Mouse (Mus musculus) kidney, adult 18-20 months (tissue): ENCODE results near the gene Diaph3.
"Not testable (repeated sequence)": the region's sequence is repeated elsewhere in the genome, so short reads cannot be mapped to it uniquely, and the experiment has no call there.

Source experiments
- DNase-seq: peaks from one replicate; pipeline ENCODE4 v3.0.0; 2021

Gene Diaph3

GRCm38 (mm10) chr14:87140963-87141486 is at the start of gene Diaph3:
Diaph3 (minus strand) TSS chr14:87141235.
- peak; percentile 94 for DNase-seq

- DNase-seq = no peak
Measured at GRCm38 (mm10) chr14:87190685-87191084, 49.6 kb upstream of the Diaph3 start.

DNA sequence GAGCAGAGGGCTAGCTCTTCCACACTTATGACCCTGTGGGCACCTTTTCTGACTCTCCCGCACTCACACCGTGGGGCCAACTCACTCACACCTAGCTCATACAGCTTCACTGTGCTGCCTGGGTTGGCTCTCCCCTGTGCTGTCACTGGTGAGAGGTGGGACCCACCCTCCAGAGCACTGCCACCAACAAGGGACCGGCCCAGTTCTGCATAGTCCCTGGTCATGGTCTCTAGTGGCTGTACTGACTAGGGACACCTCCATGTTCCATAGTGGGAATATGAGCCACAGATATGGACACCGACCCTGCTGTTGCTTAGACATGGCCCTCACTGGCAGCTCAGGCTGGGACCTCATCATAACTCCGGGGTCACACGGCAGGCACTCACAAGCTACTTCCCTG is 30.5 kb upstream of the Diaph3 start:
- no peak for DNase-seq

DNA sequence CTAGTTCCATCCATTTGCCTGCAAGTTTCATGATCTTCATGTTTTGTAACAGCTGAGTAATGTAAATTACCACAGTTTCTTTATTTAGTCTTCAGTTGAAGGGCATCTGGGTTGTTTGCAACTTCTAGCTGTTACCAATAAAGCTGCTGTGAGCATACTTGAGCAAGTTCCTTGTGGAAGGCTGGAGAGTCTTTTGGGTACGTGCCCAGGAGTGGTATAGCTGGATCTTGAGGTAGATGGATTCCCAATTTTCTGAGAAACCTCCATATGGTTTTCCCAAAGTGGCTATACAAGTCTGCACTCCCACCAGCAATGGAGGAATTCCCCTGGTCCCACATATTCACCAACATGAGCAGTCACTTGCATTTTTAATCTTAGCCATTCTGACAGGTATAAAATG is 28.1 kb upstream of the Diaph3 start:
- no peak for DNase-seq

DNA sequence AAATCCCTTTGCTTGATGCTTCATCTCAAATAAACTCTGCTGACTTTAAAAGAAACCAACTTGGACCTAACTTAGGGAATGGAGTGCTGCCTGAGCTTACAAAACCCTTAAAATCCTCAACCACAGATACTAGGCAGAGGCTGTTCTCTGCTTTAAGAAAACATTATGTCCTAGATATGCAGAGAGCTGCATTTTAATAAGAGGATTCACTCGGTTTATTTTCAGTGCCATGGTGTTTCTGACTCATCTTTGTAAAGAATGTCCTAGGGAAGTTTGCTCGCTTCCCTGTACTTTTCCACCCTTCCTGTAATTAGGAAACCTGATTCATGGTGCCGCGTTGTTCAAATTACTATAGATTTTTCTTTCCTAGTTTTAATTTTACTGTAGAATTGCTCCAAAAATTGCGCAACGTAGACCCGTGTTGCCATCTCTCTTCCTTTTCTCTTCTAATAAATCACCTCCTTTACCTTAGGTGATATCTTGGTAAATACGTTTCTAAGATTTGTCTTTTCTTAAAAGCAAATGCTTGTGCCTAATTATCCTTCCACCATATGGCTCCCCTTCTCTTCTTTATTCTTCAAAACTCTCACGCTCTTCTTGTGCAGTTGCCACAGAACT is 14.7 kb upstream of the Diaph3 start:
- no peak for DNase-seq

DNA sequence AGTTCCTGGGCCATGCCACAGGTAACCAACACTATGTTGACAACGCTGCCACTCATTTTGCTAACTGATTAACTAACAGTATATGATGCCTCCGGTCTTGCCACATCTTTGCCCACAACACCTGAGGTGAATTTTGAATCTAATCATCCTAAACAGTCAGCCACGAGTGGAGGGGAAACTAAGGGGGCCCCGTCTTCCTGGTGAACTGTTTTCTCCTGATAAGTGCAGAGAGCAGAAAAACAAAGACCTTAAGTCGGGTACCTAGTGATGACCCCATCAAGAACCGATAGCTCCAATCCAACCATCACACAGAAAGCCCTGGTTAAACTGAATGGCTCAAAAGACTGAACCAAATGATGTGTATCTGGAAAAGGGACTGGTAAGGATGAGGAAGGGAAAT is 8.6 kb upstream of the Diaph3 start:
- DNase-seq = no peak

DNA sequence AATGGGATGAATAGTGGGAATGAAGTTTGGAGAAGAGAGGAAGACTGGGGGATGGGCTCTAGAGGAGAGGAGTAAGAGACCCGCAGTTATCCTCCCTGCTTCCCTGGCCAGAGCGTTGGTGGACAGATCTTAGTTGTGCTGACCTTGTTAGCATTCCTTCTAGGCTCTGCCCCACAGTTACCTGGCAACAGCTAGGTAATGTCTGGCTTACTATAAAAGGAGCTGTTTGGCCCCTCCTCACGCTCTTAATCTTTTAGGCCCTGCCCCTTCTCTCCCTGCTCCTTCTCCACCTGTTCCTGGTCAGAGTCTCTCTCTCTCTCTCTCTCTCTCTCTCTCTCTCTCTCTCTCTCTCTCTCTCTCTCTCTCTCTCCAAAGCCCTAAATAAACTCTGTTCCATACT is 5.7 kb upstream of the Diaph3 start:
- DNase-seq = no peak

DNA sequence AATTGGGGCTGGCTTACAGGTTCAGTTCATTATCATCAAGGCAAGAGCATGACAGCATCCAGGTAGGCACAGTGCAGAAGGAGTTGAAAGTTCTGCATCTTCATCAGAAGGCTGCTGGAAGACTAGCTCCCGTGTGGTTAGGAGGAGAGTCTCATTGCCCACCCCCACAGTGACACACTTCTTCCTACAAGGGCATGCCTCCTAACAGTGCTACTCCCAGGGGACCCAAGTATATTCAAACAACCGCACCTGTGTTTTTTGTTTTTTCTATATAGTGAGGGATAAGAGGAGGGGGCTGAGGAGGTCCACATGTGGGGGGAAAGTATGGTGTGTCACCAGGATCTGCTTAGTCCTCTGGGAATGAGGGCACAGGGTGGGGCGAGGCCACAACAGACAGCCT is 4.3 kb upstream of the Diaph3 start:
- DNase-seq = no peak

- peak; percentile 11 for DNase-seq
Measured at GRCm38 (mm10) chr14:87141777-87142176, 742 bp upstream of the Diaph3 start.

DNA sequence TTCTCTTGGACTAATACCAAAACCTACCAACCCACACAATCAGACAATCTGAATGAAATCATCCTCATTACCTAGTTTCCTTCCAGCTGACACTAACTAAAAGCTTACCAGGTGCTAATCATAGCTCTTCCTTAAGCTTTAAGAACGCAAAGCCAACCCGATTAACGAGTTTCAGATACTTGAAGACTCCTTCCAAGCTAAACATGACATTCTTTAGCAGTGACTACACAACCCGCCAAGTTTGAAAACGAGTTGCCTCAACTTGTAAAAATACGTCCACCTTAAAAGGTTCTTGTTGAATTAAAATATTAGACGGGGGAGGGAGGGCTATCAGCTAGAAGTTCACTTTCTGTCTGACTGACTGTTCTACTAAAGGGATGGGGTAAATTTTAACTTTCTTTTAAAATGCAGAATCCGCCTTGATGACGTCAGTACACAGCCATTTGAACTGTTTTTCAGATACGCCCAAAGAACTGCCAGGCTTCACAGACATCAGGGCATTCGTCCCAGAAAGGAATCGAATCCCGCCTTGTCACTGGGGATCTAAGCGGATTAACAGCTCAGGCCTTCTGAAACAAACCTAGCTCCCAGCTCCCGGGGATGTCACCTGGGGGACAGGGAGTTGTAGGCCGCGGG is 590 bp downstream of the Diaph3 start:
- no peak for DNase-seq

DNA sequence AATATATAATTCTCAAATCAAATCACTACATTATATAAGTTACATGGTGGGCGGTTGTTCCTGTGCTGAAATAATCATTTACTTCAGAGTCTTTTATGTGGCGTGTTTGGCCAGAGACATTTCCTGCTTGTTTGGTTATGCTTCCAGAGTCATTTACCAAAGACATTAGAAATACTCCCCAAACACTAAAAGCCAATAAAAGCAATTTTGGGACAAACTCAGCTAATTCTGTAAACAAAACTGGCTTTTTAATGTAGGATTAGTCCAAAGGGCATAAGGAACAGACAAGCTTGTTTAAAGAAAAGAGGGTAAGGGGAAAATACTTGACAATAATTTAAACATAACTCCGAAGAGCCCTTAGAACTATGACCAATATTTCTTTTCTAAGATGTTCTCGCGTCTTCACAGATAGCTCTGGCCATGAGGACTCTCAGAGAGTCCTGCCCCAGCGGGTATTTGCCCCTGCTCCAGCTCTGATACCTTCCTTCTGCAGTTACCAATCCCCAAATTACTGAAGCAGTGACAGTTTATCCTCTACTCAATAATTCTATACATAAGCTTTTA is 14.9 kb downstream of the Diaph3 start:
- no peak for DNase-seq

DNA sequence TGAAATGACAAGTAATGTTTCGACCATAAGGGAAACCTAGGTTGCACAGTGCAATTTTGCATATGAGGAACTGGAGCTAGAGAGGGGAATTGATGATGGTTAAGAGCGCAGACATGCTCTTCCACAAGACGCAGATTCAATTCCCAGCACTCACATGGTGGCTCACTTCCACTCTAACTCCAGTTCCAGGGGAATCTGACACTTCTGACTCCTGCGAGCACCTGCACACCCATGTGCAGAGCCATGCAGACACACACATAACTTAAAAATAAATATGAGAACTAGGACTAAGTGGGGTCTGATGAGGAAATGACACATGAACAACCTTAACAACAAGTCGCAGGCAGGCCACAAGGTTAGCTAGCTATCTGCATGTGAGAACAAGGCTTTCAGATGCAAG is 15.5 kb downstream of the Diaph3 start:
- no peak for DNase-seq

DNA sequence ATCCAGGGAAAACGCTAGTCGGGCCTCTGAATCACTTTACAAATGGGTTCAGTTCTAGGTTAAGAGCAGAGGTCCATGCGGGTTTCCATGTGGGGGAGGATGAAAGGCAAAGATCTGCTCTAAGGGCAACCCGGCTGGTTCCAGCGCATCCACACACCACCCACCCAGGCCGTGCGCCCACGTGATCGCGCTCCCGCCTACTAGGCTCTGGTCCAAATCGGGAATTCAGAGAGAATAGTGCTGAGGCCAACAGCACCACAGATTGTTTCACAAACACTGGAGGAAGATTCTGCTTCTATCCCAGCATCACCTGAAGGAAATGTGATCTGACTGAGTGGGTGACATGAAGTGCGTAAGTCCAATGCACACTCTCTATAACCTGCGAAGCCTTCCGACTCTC is 17.9 kb downstream of the Diaph3 start:
- DNase-seq = no peak

DNA sequence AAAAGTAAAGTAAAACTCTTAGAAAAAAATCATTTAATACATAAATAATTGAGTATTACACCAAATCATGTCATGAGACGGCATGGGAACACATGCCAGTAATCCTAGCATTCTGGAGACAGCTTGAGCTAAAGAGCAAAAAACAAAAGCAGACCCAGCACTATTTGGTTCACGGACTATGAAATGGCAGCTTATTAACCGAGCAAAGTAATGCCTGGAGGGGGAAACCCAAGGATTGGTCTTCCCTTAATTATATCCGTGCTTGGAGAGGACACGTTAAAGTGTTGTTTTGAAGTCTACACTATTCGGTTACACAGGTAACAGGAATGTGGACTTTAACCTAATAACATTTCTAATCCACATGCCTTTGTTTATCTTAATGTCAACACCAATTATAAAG is 19.2 kb downstream of the Diaph3 start:
- no peak for DNase-seq

DNA sequence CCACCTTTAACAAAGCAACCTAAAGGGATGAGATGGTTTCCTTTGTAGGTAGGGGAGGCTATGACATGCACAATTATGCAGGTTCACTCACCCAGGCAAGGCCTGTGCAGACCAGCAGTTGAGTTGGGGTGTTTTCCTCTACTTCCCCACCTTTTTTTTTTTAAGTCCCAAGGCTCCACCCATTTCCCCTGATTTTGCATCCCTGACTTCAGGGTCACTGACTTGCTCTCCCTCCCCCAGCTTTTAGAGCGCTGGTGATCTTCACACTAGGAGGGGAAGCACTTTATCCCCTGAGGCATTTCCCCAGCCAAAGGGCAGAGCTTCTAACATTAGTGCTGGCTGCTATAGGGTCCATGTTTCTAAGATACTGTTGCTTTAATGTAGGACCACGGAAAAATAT is 30.4 kb downstream of the Diaph3 start:
- no peak for DNase-seq

GRCm38 (mm10) chr14:87099380-87100088 is 41.5 kb downstream of the Diaph3 start:
- no peak for DNase-seq

DNA sequence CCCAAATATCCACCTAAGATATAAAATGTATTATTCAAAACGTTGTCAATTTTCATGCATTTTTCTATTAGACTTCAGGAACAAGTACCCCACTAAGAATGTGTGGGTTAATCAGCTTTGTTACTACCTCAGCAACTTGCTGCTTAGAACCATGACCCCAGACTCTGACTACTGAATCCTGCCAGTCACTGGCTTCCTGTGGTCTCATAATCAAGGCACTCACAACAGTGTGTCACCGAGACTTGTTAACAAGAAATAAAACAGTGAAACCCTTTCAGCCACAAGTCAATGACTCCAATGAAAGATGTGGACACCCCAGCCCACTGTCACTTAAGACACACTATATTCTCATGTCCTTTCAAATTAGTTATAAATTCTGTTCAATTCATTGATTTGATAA is 42.9 kb downstream of the Diaph3 start:
- no peak for DNase-seq

DNA sequence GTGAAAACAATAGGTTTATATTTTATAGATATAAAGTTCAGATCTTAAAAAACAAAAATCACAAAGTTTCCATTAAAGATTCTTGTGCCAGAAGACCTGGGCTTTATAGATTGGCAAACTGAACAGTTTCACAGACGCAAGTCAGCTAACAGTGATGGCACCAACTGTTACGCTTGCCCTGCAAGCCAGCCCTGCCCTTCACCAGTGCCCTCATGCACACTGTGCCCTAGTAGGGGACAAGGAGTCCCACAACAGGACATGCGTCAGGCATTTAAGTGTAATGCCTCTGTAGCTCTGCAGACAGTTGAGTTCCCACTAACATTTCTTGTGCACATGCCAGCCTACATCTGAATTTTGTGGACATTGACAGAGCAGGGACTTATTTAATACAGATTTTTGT is 49.5 kb downstream of the Diaph3 start:
- DNase-seq = no peak

DNA sequence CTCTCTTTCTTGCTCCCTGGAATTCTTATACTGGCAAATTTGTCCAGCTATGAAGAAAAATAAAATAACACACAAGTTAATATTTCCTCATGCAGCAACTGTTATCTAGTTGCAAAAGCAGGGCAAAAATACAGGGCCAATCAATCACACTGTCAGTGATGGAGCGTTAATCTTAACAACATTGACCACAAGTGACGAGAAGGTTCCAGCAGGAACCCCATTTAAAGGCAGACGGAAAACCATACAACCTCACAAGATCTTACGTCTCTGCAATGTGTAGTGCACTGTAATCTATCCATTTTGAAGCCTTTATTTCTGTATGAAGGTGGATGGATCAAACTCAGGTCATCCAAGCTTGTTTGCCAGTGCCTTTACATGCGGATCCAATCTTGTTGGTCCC is 49.9 kb downstream of the Diaph3 start:
- DNase-seq = no peak

DNA sequence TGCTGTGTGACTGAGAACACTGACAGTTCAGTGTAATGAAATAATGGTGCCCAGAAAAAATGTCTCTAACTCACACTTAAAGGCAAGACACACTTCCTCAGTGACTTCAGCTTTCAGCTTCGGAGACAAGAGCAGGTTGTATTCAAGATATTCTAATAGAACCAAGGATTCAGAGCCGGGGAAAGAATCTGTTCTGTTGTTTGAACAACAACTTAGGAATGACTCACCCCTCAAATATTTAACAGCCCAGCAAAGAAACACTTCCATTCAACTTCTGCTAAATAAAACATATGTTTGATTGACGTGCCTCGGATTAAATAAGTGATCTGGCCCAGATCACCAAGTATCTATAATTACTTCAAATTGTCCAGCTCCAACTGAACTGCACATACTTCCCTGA is 52.1 kb downstream of the Diaph3 start:
- no peak for DNase-seq

DNA sequence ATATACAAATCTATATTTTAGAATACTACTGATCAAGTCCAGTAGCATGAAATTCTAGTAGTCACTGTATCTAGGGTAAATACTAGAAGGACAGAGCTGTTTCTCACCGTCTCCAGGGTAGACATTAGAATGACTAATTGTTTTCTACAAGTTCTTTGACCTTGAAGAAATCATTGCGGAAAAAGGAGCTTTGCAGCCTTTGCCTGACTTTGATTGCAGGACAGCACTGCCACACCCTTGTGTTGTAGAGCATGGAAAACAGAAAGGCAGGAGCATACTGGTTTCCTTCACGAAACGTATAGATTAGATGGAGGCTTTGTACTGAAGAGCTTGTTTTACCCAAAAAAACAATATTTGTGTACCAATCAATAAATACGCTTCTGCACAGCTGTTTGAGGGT is 52.6 kb downstream of the Diaph3 start:
- DNase-seq = no peak

DNA sequence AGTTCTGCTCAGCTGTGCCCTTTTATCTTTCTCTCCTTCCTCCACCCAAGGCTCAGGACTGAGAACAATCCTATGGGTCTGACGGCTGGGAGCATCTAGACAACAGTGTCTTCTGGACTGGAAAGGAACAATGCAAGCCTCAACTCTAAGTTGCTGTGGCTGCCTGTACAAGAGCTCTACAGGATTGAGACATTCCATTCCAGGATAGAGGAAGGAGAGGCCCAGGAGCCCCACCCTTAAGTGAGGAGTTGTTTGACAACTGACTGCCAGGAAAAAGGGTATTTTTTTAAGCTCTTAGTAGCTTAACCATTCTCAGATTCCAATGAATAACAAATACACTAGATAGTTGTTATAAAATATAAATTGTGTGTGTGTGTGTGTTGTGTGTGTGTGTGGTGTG is 53.0 kb downstream of the Diaph3 start:
- DNase-seq = no peak

- not testable (repeated sequence) for DNase-seq
Measured at GRCm38 (mm10) chr14:87084906-87085305, 56.1 kb downstream of the Diaph3 start.

DNA sequence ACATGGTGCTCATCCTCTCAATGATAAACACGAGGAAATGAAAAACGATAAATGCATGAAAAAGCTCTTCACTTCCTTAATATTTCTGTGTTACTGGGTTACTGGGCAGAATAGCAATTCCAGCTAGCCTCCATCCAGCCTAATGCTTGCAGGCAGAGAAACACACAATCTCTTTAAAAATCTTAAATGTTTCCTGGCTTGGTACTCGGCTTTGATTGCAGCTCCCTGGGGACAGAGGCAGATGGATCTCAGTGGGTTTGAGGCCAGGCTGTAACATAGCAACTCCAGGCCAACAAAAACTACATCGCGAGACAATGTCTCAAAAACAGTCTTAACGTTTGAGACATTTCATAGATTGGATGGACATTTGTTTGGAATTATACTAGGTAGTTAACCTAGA is 57.1 kb downstream of the Diaph3 start:
- DNase-seq = no peak
